Mouse (Mus musculus): ENCODE measurements around the gene Uchl5. TPM values are rescaled to one million over a fixed set of nuclear protein-coding genes. Genes with fewer than 3 reads are reported as not detected.

Uchl5 gene
- polyA plus RNA-seq, 1 experiment from 2014 or later: 74.6 TPM

GRCm38 (mm10) chr1:143741331-143741730 is 35.7 kb upstream of the Uchl5 start:
- ATAC-seq (ENCODE audit: low FRiP score) (no peak), DNase-seq (ENCODE audit: low spot score) (no peak)
- H3K4me1 ChIP-seq (replicated peaks; ENCODE audit: control insufficient read depth, insufficient read depth, low read length): no peaks in the 10 kb centered on the region
- H3K9ac ChIP-seq (ENCODE audit: low read depth, low read length): no peak overlapping the region
- no peak overlapping the region for H3K4me2 ChIP-seq (replicated peaks; ENCODE audit: low read depth, low read length)
- no peak overlapping the region for H3K27ac ChIP-seq (ENCODE audit: low read depth, low read length)
- 87% methylated on average over 5 of the region's 5 CpGs for WGBS
- no peak overlapping the region for H3K4me3 ChIP-seq (ENCODE audit: low read depth, low read length)
- no peaks in the 10 kb centered on the region for H3K9me3 ChIP-seq (ENCODE audit: control insufficient read depth, low read length)
- no peaks in the 10 kb centered on the region for H3K36me3 ChIP-seq (ENCODE audit: control insufficient read depth, insufficient read depth, low read length)
- no peaks in the 10 kb centered on the region for H3K27me3 ChIP-seq (ENCODE audit: control insufficient read depth, insufficient read depth, low read length)

DNA sequence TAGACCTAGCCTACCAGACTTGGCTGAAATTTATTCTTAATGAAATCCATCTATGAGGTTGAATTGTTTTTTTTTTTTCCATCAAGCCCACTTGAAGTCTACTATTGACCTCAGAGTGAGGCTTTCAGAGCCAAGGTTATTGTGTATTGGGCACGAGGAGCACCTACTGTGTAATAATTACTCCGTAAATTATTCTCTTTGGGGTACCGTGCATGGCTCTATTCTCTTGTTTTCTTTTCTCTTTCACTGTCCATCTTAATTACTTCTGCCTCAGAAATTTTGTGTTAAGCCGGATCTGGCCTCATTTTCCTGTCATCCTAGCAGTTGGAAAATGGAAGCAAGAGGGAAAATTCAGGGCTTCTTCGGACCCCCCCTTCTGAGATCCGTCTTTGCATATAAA is 34.9 kb upstream of the Uchl5 start:
- no peak overlapping the region for H3K27ac ChIP-seq (ENCODE audit: low read depth, low read length)
- H3K9me3 ChIP-seq (ENCODE audit: control insufficient read depth, low read length): no peaks in the 10 kb centered on the region
- no peak overlapping the region for H3K9ac ChIP-seq (ENCODE audit: low read depth, low read length)
- WGBS: 62% methylated on average over 6 of the region's 6 CpGs
- no peaks in the 10 kb centered on the region for H3K27me3 ChIP-seq (ENCODE audit: control insufficient read depth, insufficient read depth, low read length)
- H3K36me3 ChIP-seq (ENCODE audit: control insufficient read depth, insufficient read depth, low read length): no peaks in the 10 kb centered on the region
- ATAC-seq (ENCODE audit: low FRiP score): no peak
- no peaks in the 10 kb centered on the region for H3K4me1 ChIP-seq (replicated peaks; ENCODE audit: control insufficient read depth, insufficient read depth, low read length)
- peak; percentile 20 for DNase-seq (ENCODE audit: low spot score)
- H3K4me2 ChIP-seq (replicated peaks; ENCODE audit: low read depth, low read length): no peak overlapping the region
- H3K4me3 ChIP-seq (ENCODE audit: low read depth, low read length): no peak overlapping the region

DNA sequence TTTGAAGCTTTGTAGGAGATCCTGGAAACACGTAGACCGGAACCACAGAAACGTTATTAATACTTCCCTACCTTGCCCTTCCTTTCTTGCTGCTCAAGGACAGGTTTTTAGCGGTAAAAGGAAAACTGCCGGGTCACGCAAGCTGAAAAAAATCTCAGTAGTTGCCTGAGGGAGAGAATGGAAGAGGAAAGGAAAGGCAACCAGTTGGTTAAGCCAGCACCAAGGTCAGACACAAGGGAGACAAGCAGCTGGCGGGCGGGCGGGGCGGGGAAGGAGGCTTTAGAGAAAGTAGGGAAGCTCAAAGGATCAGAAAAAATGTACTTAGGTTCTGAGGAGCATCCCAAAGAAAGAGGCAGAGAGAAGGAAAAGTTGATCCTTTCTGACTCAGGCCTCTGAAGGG is 31.2 kb upstream of the Uchl5 start:
- DNase-seq (ENCODE audit: low spot score): no peak
- no peak overlapping the region for H3K4me3 ChIP-seq (ENCODE audit: low read depth, low read length)
- no peaks in the 10 kb centered on the region for H3K36me3 ChIP-seq (ENCODE audit: control insufficient read depth, insufficient read depth, low read length)
- 87% methylated on average over 10 of the region's 10 CpGs for WGBS
- no peaks in the 10 kb centered on the region for H3K4me1 ChIP-seq (replicated peaks; ENCODE audit: control insufficient read depth, insufficient read depth, low read length)
- H3K27ac ChIP-seq (ENCODE audit: low read depth, low read length): no peak overlapping the region
- H3K4me2 ChIP-seq (replicated peaks; ENCODE audit: low read depth, low read length): no peak overlapping the region
- no peaks in the 10 kb centered on the region for H3K27me3 ChIP-seq (ENCODE audit: control insufficient read depth, insufficient read depth, low read length)
- H3K9ac ChIP-seq (ENCODE audit: low read depth, low read length): no peak overlapping the region
- no peak for ATAC-seq (ENCODE audit: low FRiP score)
- no peaks in the 10 kb centered on the region for H3K9me3 ChIP-seq (ENCODE audit: control insufficient read depth, low read length)

DNA sequence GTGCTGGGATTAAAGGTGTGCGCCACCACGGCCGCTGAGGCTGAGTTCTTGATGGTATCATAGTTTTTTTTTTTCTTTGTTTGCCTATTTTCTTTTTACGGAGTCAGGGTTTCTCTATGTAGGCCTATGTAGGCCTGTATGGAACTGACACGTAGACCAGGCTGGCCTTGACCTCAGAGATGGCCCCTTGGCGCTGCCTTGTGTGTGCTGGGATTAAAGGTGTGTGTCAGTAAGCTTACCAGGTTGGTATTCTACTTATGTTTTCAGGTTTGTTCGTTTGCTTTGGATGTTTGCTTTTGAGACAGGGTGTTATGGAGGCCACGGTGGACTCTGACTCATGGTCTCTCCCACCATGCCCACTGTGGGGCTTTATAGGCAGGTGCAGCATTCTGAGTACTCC is 14.9 kb upstream of the Uchl5 start:
- 92% methylated on average over 8 of the region's 8 CpGs for WGBS

GRCm38 (mm10) chr1:143764443-143764842 is 12.6 kb upstream of the Uchl5 start:
- ATAC-seq (ENCODE audit: low FRiP score) (no peak), DNase-seq (ENCODE audit: low spot score) (no peak)

More for the DNA sequence above, 14.9 kb upstream of the Uchl5 start:
- H3K4me2 ChIP-seq (replicated peaks; ENCODE audit: low read depth, low read length): no peak overlapping the region
- H3K27me3 ChIP-seq (ENCODE audit: control insufficient read depth, insufficient read depth, low read length): no peaks in the 10 kb centered on the region
- no peaks in the 10 kb centered on the region for H3K4me1 ChIP-seq (replicated peaks; ENCODE audit: control insufficient read depth, insufficient read depth, low read length)
- H3K9me3 ChIP-seq (ENCODE audit: control insufficient read depth, low read length): no peaks in the 10 kb centered on the region
- H3K9ac ChIP-seq (ENCODE audit: low read depth, low read length): no peak overlapping the region
- no peak for DNase-seq (ENCODE audit: low spot score)
- 0 out of 2 replicates have a peak, but pooled peaks cover 2% of the 10 kb centered on the region for H3K36me3 ChIP-seq (ENCODE audit: control insufficient read depth, insufficient read depth, low read length)
- no peak overlapping the region for H3K27ac ChIP-seq (ENCODE audit: low read depth, low read length)
- no peak overlapping the region for H3K4me3 ChIP-seq (ENCODE audit: low read depth, low read length)
- ATAC-seq (ENCODE audit: low FRiP score): no peak

DNA sequence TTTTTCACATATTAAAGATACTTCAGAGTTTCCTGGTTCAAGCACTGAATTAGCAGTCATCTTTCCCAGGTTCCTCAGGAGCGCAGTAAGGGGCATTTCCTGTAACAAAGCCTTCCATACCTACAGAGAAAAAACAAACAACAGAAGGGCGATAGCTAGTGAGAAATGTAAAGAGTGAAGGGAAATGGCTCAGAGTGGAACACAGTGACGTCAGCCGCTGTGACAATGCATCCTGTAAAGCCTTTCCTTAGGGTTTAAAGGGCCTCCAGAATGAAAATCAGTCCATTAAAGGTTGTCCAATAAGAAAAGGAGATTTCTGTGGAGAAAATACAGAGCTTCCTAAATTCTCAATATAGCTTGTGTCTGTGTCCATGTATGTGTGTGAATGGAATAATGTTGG is 11.3 kb upstream of the Uchl5 start:
- no peak for ATAC-seq (ENCODE audit: low FRiP score)
- Histone ChIP-seq H3K4me3 (ENCODE audit: low read depth, low read length) (no peak overlapping the region), H3K9ac (ENCODE audit: low read depth, low read length) (no peak overlapping the region), H3K4me1 (replicated peaks; ENCODE audit: control insufficient read depth, insufficient read depth, low read length) (no peaks in the 10 kb centered on the region), H3K4me2 (replicated peaks; ENCODE audit: low read depth, low read length) (no peak overlapping the region), H3K36me3 (ENCODE audit: control insufficient read depth, insufficient read depth, low read length) (no peaks in the 10 kb centered on the region), H3K9me3 (ENCODE audit: control insufficient read depth, low read length) (no peaks in the 10 kb centered on the region), H3K27ac (ENCODE audit: low read depth, low read length) (no peak overlapping the region), H3K27me3 (ENCODE audit: control insufficient read depth, insufficient read depth, low read length) (no peaks in the 10 kb centered on the region)
- WGBS: 86% methylated on average over 4 of the region's 4 CpGs
- no peak for DNase-seq (ENCODE audit: low spot score)

More at GRCm38 (mm10) chr1:143764443-143764842, 12.6 kb upstream of the Uchl5 start:
- 86% methylated on average over 1 of the region's 1 CpGs for WGBS
- H3K9me3 ChIP-seq (ENCODE audit: control insufficient read depth, low read length): no peaks in the 10 kb centered on the region
- no peaks in the 10 kb centered on the region for H3K4me1 ChIP-seq (replicated peaks; ENCODE audit: control insufficient read depth, insufficient read depth, low read length)
- H3K4me3 ChIP-seq (ENCODE audit: low read depth, low read length): no peak overlapping the region
- H3K27me3 ChIP-seq (ENCODE audit: control insufficient read depth, insufficient read depth, low read length): no peaks in the 10 kb centered on the region
- H3K27ac ChIP-seq (ENCODE audit: low read depth, low read length): no peak overlapping the region
- H3K36me3 ChIP-seq (ENCODE audit: control insufficient read depth, insufficient read depth, low read length): no peaks in the 10 kb centered on the region
- no peak overlapping the region for H3K4me2 ChIP-seq (replicated peaks; ENCODE audit: low read depth, low read length)
- no peak overlapping the region for H3K9ac ChIP-seq (ENCODE audit: low read depth, low read length)

GRCm38 (mm10) chr1:143766238-143766637 is 10.8 kb upstream of the Uchl5 start:
- no peak for DNase-seq (ENCODE audit: low spot score)
- Histone ChIP-seq H3K9me3 (ENCODE audit: control insufficient read depth, low read length) (no peaks in the 10 kb centered on the region), H3K27ac (ENCODE audit: low read depth, low read length) (no peak overlapping the region), H3K4me3 (ENCODE audit: low read depth, low read length) (no peak overlapping the region), H3K4me1 (replicated peaks; ENCODE audit: control insufficient read depth, insufficient read depth, low read length) (no peaks in the 10 kb centered on the region), H3K27me3 (ENCODE audit: control insufficient read depth, insufficient read depth, low read length) (no peaks in the 10 kb centered on the region), H3K4me2 (replicated peaks; ENCODE audit: low read depth, low read length) (no peak overlapping the region), H3K36me3 (ENCODE audit: control insufficient read depth, insufficient read depth, low read length) (no peaks in the 10 kb centered on the region), H3K9ac (ENCODE audit: low read depth, low read length) (no peak overlapping the region)
- ATAC-seq (ENCODE audit: low FRiP score): no peak
- WGBS: 95% methylated on average over 6 of the region's 6 CpGs

- Histone ChIP-seq H3K4me3 (ENCODE audit: low read depth, low read length) (no peak overlapping the region), H3K36me3 (ENCODE audit: control insufficient read depth, insufficient read depth, low read length) (no peaks in the 10 kb centered on the region), H3K4me1 (replicated peaks; ENCODE audit: control insufficient read depth, insufficient read depth, low read length) (no peaks in the 10 kb centered on the region), H3K4me2 (replicated peaks; ENCODE audit: low read depth, low read length) (no peak overlapping the region), H3K9me3 (ENCODE audit: control insufficient read depth, low read length) (no peaks in the 10 kb centered on the region), H3K9ac (ENCODE audit: low read depth, low read length) (no peak overlapping the region), H3K27me3 (ENCODE audit: control insufficient read depth, insufficient read depth, low read length) (no peaks in the 10 kb centered on the region), H3K27ac (ENCODE audit: low read depth, low read length) (no peak overlapping the region)
- 61% methylated on average over 20 of the region's 20 CpGs for WGBS
- no peak for DNase-seq (ENCODE audit: low spot score)
- ATAC-seq (ENCODE audit: low FRiP score): no peak
Observed at GRCm38 (mm10) chr1:143770444-143771109, 6.5 kb upstream of the Uchl5 start.

DNA sequence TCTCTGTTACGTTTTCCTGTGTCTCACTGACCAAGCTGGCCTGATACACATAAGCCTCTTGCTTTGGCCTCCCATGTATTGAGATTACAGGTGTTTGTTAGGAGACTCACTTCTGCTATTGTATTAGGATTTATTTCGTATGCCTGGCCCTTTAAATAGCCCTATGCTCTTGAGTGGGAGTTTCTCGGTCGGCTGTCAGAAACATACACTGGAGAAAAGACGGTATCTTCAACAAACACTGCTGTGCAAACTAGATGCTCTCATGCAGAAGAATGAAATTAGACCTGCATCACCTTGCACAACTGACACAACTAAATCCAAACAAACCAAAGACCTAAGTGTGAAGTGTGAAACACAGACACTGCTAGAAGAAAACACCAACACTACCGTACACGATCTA is 4.0 kb upstream of the Uchl5 start:
- Histone ChIP-seq H3K4me3 (ENCODE audit: low read depth, low read length) (no peak overlapping the region), H3K36me3 (ENCODE audit: control insufficient read depth, insufficient read depth, low read length) (no peaks in the 10 kb centered on the region), H3K4me1 (replicated peaks; ENCODE audit: control insufficient read depth, insufficient read depth, low read length) (no peaks in the 10 kb centered on the region), H3K9ac (ENCODE audit: low read depth, low read length) (no peak overlapping the region), H3K4me2 (replicated peaks; ENCODE audit: low read depth, low read length) (no peak overlapping the region), H3K9me3 (ENCODE audit: control insufficient read depth, low read length) (no peaks in the 10 kb centered on the region), H3K27me3 (ENCODE audit: control insufficient read depth, insufficient read depth, low read length) (no peaks in the 10 kb centered on the region), H3K27ac (ENCODE audit: low read depth, low read length) (no peak overlapping the region)
- WGBS: 82% methylated on average over 7 of the region's 7 CpGs
- no peak for DNase-seq (ENCODE audit: low spot score)
- ATAC-seq (ENCODE audit: low FRiP score): no peak

All from hindbrain, embryonic 11.5 days (tissue).